Mouse (Mus musculus) ES-E14 (cell line): ENCODE results near the gene Unc45b. TPM values are rescaled to one million over a fixed set of nuclear protein-coding genes. Genes with fewer than 3 reads are reported as not detected.

Experiments
- DNase-seq: peaks from one replicate; pipeline ENCODE4 v3.0.0-alpha.2; 2013; ENCODE audit warnings: low read depth, low spot score
- H3K27ac ChIP-seq: 2 replicates; pipeline ENCODE4 v1.5.1; 2012; ENCODE audit warnings: low read depth, mild to moderate bottlenecking, low read length, moderate library complexity, mixed read lengths; ENCODE audit not compliant: poor library complexity, insufficient read depth, severe bottlenecking
- H3K36me3 ChIP-seq: 2 replicates; pipeline ENCODE4 v1.6.1; 2012; ENCODE audit warnings: mild to moderate bottlenecking, low read length, moderate library complexity, mixed read lengths; ENCODE audit not compliant: control insufficient read depth, poor library complexity, insufficient read depth, severe bottlenecking
- H3K4me1 ChIP-seq, 2 experiments: fragments of 150-350 bp in 1 of 2; sonication (generic) in 1 of 2; 2 replicates each; pipeline ENCODE4 v1.6.1; 2012; ENCODE audit warnings: low read length in 2 of 2, mild to moderate bottlenecking in 1 of 2, mixed read lengths in 1 of 2; ENCODE audit not compliant: control insufficient read depth in 2 of 2, insufficient read depth in 2 of 2, poor library complexity in 1 of 2
- H3K4me3 ChIP-seq, 2 experiments: fragments of 150-350 bp in 1 of 2; sonication (generic) in 1 of 2; 2 replicates each; pipeline ENCODE4 v1.5.1; 2012; ENCODE audit warnings: low read length in 2 of 2, low read depth in 1 of 2, mild to moderate bottlenecking in 1 of 2, mixed read lengths in 1 of 2; ENCODE audit not compliant: insufficient read depth in 1 of 2, poor library complexity in 1 of 2, severe bottlenecking in 1 of 2
- H3K9ac ChIP-seq: 2 replicates; pipeline ENCODE4 v1.6.1; 2012; ENCODE audit warnings: low read depth, mild to moderate bottlenecking, low read length, mixed read lengths; ENCODE audit not compliant: poor library complexity, insufficient read depth, severe bottlenecking
- H3K9me3 ChIP-seq: fragments of 150-350 bp; sonication (generic); 2 replicates; pipeline ENCODE4 v1.6.1; 2012; ENCODE audit warnings: low read depth, mild to moderate bottlenecking, low read length; ENCODE audit not compliant: control insufficient read depth, insufficient read depth
- CHD2 ChIP-seq: IDR thresholded peaks from 2 replicates; pipeline ENCODE4 v1.6.1; 2014; ENCODE audit warnings: mild to moderate bottlenecking, low read depth, low read length, inconsistent platforms
- HCFC1 ChIP-seq: IDR thresholded peaks from 2 replicates; pipeline ENCODE4 v1.6.1; 2012; ENCODE audit warnings: low read length, inconsistent platforms, borderline replicate concordance; ENCODE audit not compliant: insufficient read depth
- MAFK ChIP-seq: IDR thresholded peaks from 2 replicates; pipeline ENCODE4 v1.6.1; 2014; ENCODE audit warnings: mild to moderate bottlenecking, low read depth, low read length, inconsistent platforms; ENCODE audit not compliant: insufficient read depth
- ZC3H11A ChIP-seq: IDR thresholded peaks from 2 replicates; pipeline ENCODE4 v1.6.1; 2012; ENCODE audit warnings: low read depth, mild to moderate bottlenecking, inconsistent platforms, low read length, borderline replicate concordance
- ZNF384 ChIP-seq: IDR thresholded peaks from 2 replicates; pipeline ENCODE4 v1.6.1; 2012; ENCODE audit warnings: low read depth, low read length, inconsistent platforms
- in situ Hi-C, 2 experiments: fragments of 600-800 bp; cut with MboI; formaldehyde crosslinking; loops; one replicate each; pipeline ENCODE4 v1.15.1; 2025; ENCODE audit warnings: low sequenced_read_pairs in 2 of 2, inconsistent platforms in 1 of 2; ENCODE audit not compliant: unreplicated experiment in 2 of 2
- total RNA-seq: library from RNA; depleted of rRNA; stranded (reverse); fragments of 300-350 nt; gene quantifications from 2 replicates; pipeline ENCODE4 v1.2.3, GENCODE M21; 2012

The Unc45b gene
- total RNA-seq, 1 experiment: 2.3 TPM

GRCm38 (mm10) chr11:82863488-82863931 lies 46.8 kb upstream of the Unc45b start:
- Histone ChIP-seq H3K4me1 (peaks cover 0 to 6% of the 10 kb centered on the region in 2 experiments; a peak in 1 of 4 replicates), H3K9ac (no peak overlapping the region), H3K9me3 (no peaks in the 10 kb centered on the region), H3K27ac (no peak overlapping the region), H3K36me3 (no peaks in the 10 kb centered on the region), H3K4me3 (no peak overlapping the region)
- DNase-seq: no peak
- in situ Hi-C loops: no loop called here
- no peak for TF ChIP-seq ZNF384
- no peak for TF ChIP-seq HCFC1
- no peak for TF ChIP-seq ZC3H11A
- no peak for TF ChIP-seq CHD2
- no peak for TF ChIP-seq MAFK

DNA sequence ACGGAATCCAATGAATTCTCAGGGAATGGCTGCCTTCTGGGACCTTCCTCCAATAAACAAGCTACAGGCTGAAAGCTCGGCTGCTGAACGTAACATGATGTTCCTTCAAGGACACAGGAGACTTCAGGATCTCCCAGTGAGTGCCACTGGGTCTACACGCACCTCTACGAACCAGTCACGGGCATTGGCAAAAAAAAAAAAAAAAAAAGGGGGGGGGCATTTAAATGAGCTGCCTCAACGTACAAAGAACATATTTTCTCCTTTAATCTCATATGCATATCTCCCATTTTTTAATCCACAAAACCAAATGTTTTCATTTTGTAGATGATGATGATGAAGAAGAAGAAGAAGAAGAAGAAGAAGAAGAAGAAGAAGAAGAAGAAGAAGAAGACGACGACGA lies 44.4 kb upstream of the Unc45b start:
- H3K4me1 ChIP-seq: peaks cover 0 to 9% of the 10 kb centered on the region in 2 experiments; a peak in 1 of 4 replicates
- H3K9ac ChIP-seq: no peak overlapping the region
- no peak overlapping the region for H3K27ac ChIP-seq
- no peaks in the 10 kb centered on the region for H3K36me3 ChIP-seq
- no peak for DNase-seq
- H3K4me3 ChIP-seq: no peak overlapping the region
- H3K9me3 ChIP-seq: no peaks in the 10 kb centered on the region
- TF ChIP-seq ZC3H11A (no peak), ZNF384 (no peak), HCFC1 (no peak), MAFK (no peak), CHD2 (no peak)
- in situ Hi-C loops: no loop called here

DNA sequence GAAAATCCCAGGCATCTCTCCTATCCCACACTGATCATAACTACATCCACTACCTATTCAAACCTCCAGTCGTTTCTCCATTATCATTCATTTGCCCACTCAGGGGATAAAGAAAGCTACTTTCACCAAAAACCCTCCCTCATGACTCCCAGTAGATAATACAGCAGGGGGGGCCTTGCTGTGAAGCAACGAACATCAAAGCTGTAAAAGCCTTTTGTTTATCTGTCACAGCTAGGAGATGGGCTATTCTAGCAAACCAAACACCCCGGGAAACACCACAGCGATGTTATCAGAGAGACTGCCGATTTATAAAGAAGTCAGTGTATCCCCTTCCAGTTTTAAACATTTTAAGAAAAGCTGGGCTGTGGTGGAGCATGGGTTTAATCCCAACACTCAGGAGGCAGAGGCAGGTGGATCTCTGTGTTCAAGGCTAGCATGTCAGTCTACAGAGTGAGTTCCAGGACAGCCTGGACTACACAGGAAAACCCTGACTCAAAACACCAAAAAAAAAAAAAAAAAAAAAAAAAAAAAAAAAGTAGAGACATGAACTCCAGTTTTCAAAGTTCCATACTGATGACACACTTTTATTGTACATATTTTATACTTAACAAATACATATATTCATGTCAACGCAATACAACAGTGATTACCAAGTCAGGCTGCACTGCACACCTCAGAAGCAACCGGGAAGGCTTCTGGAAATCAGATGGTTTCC lies 43.3 kb upstream of the Unc45b start:
- DNase-seq: no peak
- Histone ChIP-seq H3K4me3 (no peak overlapping the region), H3K36me3 (no peaks in the 10 kb centered on the region), H3K4me1 (peaks cover 2 to 5% of the 10 kb centered on the region in 2 experiments; a peak in 2 of 4 replicates), H3K27ac (no peak overlapping the region), H3K9me3 (no peaks in the 10 kb centered on the region), H3K9ac (no peak overlapping the region)
- TF ChIP-seq CHD2: no peak
- TF ChIP-seq ZNF384: peak; percentile 19; the same call in 1 of the 2 replicates
- no peak for TF ChIP-seq MAFK
- TF ChIP-seq ZC3H11A: no peak
- TF ChIP-seq HCFC1: no peak
- in situ Hi-C loops: no loop called here

GRCm38 (mm10) chr11:82867956-82868355 lies 42.4 kb upstream of the Unc45b start:
- H3K27ac ChIP-seq: no peak overlapping the region
- H3K9ac ChIP-seq: no peak overlapping the region
- no peaks in the 10 kb centered on the region for H3K36me3 ChIP-seq
- no peak overlapping the region for H3K4me3 ChIP-seq
- in situ Hi-C loops: no loop called here
- no peak for TF ChIP-seq HCFC1
- TF ChIP-seq CHD2: no peak
- no peak for TF ChIP-seq MAFK
- TF ChIP-seq ZNF384: no peak
- TF ChIP-seq ZC3H11A: no peak
- DNase-seq: no peak
- H3K9me3 ChIP-seq: no peaks in the 10 kb centered on the region
- H3K4me1 ChIP-seq: peaks cover 2 to 4% of the 10 kb centered on the region in 2 experiments; a peak in 1 of 4 replicates
